Mouse (Mus musculus) granulocyte monocyte progenitor cell, adult 5-6 weeks (primary cell): Measurements from ENCODE around the gene Tmem164. TPM values are rescaled to one million over a fixed set of nuclear protein-coding genes. Genes with fewer than 3 reads are reported as not detected.
A peak's percentile ranks its signal among the peaks of the same experiment; 100 is the strongest.

Experiments
- ATAC-seq: replicated peaks from 2 replicates; pipeline ENCODE4 v1.8.0; 2016; ENCODE audit warnings: mild to moderate bottlenecking, moderate TSS enrichment, inconsistent platforms; ENCODE audit not compliant: poor library complexity, severe bottlenecking
- total RNA-seq, 2 experiments: library from RNA; stranded (forward) in 1 of 2; stranded (reverse) in 1 of 2; fragments of 200-712, 200-1000 nt in 1 of 2; fragments of >200 nt in 1 of 2; fragmentation: Nextera tagmentation in 1 of 2; gene quantifications; 2 replicates each; pipeline ENCODE4 v1.2.3; 2014 to 2017

Tmem164 gene
- total RNA-seq, 2 experiments from 2014 or later = 38.0 to 49.8 TPM

GRCm38 (mm10) chrX:142818057-142818682, 137.0 kb downstream of the Tmem164 start:
- ATAC-seq = no peak

DNA sequence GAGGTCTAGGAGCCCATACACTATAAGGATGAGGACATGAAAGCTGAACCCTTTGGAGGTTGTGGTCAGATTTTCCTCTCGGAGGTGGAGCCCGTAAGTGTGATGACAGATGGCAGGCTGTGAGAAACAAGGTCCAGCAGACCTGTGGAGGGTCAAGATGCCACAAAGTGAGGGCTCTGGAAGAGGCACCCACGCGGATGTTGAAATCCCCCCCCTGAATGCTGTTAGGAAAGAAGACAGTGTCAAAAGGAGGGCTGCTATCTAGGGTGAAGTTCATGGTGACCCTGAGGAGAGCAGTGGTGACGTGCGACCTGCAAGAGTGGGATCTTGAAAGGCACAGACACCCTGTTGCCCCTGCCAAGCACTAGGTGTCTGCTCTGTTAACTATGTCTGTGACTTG, 140.0 kb downstream of the Tmem164 start:
- peak; percentile 25 for ATAC-seq

DNA sequence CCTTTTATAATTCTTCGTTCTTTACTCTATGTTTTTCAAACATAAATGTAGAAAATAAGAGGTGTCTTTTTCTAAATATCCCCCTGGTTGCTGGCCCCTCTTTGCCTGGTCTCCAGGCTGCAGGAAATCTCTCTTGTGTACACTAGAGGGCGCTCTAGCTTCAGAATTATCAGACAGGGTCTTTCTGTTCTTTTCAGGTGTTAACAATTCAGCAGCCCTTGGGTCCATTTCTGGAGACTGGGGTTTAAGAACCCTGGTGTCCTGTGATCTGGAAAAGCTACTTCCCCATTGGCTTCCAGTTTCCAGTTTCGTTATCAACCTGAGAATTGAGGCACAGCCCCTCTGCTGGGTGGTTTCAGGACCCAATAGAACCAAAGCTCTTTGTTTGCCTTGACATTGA, 140.6 kb downstream of the Tmem164 start:
- no peak; the same call in 1 of the 2 replicates for ATAC-seq

GRCm38 (mm10) chrX:142825309-142825708, 144.1 kb downstream of the Tmem164 start:
- ATAC-seq = no peak

DNA sequence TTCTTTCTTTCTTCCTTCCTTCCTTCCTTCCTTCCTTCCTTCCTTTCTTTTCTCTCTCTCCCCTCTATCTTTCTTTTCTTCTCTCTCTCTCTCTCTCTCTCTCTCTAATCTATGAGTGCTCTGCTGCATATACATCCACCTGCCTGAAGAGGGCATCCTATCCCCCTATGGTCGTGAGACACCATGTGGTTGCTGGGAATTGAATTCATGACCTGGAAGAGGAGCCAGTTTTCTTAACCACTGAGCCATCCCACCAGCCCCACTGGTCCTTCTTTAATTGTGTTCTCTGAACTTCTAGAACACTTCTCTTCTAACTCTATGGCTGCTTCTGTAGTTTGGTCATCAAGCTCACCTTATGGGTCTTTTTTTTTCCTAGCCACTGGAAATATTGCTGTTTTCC, 146.4 kb downstream of the Tmem164 start:
- no peak for ATAC-seq

DNA sequence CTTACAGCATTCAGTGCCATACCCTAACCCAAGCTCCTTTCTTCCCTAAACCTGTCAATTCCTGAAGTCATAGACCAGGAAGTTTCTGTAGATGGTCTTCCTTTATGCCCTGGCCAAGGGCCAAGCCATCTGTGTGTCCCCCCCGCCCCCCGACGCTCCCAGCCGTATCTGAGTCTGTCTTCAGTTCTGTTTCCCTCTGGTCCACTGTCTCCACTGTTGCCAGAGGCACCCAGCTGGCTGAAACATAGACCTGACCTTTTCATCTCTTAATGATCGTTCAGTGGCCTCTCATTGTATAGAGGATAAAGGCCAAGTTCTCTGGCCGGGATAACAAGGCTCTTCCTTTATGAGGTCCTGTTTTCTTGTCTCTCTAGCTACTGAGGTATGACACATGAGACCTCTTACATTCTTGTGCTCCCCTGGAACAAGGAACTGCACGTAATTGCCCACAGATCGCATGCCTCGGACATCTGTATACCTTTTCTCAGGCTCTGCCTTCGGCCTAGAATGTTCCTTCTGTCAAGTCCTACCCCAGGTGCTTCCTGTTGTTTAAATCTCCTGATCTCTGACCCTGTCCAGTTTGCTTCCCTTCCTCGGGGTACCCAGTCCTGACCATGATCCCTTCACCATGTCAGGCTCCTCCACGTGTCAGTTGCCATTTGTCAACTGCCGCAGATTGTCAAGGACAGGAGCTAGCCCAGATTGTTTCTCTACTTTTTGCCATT, 147.1 kb downstream of the Tmem164 start:
- 0 out of 2 replicates have a peak, but pooled peaks have one; percentile 29 for ATAC-seq

GRCm38 (mm10) chrX:142829267-142829666, 148.1 kb downstream of the Tmem164 start:
- ATAC-seq = no peak

DNA sequence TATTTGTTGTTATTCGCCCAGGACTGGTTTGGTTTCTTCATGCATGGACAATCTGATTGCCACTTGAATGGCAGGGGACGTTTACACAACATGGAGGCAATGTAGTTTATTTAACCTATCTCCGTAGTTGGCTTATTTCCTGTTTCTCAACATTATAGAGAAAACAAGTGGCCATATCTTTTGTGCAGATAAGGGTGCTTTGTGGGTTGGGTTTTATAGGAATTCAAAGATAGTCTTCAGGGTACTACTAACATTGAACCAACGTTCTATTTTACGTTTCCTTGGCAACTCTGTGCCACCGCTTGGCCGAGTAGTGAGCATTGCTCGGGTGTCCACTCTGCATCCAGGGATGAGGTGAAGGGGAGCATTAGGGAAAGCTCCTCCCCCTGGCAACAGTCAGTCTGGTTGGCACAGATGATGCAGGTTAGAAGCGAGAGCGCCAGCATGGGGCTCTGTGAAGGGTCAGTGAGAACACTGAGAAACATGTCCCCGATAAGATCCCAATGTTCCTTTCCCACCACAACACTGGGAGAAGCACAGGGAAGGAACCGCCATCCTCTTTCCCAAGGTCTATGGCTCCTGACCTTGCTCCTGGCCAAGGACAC, 148.8 kb downstream of the Tmem164 start:
- ATAC-seq = peak; percentile 50

- no peak for ATAC-seq
Observed at GRCm38 (mm10) chrX:142830572-142830971, 149.4 kb downstream of the Tmem164 start.

DNA sequence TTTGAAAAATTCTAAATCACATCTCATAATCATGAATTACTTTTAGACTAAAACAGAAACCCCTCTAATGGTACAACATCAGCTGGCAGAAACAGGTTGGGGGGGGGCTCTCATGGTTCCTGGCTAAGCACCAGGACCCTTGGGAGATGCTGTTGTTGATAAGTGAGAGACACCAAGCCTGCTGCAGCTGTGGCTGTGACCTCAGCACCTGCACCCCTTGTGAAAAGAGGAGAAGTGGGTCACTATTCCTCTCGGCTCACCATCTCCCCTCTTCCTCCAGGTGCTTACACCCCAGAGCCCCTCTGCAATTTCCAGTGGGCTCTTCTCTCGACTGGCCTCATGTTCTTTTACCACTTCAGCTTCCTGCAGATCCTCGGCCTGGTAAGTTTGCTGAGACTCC, 151.0 kb downstream of the Tmem164 start:
- no peak for ATAC-seq

DNA sequence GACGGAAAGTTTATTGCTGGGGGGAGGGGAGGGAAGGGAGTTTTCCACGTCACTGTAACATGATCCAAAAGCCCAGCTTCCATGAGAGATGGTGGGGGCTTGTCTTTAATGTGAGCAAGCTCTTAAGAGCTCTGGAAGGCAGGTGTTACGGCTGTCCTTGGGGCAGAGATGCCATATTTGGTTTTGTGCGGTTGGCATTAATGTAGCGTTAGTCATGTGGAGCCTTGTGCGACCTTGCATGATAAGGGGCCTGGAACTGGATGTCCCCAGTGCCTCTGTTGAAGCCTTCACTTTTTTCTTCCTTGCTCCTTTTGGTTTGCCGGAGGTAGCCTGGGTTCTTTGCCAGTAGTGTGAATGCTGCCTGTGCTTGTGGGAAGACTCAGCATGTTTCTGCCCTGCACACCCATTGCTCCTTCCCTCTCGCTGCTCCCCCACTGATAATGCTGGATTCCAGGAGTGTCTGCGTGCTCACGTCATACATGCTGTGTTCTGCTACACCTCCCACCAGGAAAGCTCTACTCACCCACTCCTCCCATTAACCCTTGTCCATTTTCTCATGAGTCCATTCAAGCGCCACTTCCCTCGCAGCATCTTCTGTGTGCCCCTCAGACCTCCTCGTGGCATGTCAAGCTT, 152.1 kb downstream of the Tmem164 start:
- no peak for ATAC-seq

DNA sequence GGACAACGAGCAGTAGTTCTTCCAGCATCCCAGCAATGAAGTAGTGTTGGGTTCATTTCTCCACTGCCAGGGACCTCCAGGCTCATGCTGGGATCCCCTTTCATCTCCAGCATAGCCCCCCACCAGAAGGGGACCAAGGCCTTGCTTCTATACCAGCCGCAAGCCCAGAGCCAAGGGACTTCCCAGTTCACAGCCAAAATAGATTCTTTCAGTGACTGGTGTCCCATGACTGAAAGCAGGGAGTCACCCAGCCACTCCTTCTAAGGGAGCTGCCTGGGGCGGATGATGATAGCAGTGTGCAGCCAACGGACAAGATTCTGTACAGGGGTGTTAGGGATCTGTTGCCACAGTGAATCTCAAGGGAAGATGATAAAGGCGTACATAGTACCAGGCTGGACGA, 153.6 kb downstream of the Tmem164 start:
- no peak for ATAC-seq

DNA sequence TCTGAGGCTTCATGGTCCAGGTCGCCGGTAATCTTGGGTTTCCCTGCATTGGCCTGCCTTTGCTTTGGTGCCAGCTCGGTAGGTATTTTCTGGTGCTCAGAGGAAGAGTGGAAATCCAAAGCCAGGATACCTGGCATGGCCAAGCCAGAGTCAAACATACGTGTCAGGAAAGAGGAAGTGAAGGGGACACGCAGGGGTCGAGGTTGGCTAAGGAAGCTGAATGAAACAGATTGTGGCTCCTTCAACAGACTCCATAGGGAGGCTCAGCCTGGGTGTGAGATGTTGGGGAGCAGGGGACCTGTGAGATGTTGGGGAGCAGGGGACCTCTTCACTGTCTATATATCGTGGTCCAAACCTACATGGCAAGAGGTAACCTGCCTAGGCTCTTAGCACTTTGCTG, 155.2 kb downstream of the Tmem164 start:
- ATAC-seq = 0 out of 2 replicates have a peak, but pooled peaks have one; percentile 33

- ATAC-seq = no peak
Observed at GRCm38 (mm10) chrX:142837316-142837715, 156.1 kb downstream of the Tmem164 start.

DNA sequence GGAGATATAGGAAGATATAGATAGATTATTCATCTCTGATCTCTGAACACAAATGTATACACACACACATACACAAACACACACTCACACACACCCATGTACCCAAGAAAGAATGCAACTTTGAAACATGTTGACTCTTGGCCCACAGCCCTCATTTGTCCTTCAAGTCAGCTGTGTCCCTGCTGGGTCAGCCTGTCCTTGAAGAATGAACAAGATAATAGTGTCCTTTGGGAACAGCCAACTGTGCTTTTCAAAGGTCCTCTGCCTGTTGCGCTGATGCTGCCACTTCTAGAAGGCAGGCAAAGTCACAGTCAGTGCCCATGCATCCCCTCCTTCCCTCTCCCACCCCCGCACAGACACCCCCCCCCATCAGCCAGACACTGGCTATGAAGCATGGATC, 157.6 kb downstream of the Tmem164 start:
- no peak for ATAC-seq

- no peak for ATAC-seq
Observed at GRCm38 (mm10) chrX:142839411-142839810, 158.2 kb downstream of the Tmem164 start.

DNA sequence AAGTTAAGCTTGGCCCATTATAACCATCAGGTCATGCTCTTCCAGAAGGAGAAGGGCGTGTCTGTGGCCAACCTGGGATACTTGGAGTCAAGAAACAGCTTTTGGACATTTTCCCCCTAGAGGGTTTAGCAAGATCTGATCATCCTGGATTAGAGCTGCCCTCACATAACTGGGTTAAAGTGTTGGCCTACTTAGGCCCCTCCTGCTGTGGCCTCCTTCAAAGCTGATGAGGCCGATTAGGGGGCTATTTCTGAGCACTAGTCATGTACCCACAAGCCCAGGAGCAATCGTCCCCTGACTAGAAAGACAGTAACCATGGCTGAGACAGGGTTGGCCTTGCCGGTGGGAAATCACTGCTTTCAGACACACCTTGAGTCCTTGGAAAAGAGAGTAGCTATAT, 160.7 kb downstream of the Tmem164 start:
- ATAC-seq = no peak

DNA sequence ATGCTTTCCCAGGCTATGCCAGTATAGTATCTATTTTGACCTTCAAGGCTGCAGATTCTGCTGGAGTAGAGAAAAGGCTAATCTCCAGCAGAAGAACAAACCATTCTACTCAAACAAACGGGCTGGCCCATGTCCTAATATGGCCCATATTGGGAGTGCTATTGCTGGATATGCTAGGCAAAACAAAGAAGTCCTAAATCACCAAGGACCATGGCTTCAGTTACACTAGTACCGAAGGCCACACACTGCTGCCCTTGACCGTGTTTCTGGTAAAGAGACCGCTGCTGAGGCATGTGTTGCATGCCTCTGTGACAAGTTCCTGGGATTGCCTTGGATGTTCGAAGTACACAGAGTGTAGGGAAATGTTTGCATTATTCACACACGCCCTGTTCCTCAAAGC, 165.1 kb downstream of the Tmem164 start:
- ATAC-seq = no peak

DNA sequence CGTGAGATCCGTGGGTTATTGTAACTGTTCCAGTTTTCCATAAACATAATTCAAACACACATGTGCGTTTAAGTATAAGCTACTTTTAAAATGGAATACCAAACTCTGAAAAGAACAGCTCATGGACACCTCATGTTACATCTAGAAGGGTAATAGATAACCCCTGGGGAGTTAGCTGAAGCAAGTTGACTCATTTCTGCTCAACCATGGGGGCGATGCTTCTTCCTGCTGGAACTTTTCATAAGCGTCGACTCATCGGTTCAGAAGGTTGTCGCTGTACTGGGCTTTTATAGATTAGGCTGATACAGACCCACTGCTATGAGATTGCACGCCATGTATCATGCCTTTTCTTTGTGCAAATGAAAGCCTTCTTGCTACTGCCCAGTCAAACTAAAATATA, 166.8 kb downstream of the Tmem164 start:
- ATAC-seq = no peak

DNA sequence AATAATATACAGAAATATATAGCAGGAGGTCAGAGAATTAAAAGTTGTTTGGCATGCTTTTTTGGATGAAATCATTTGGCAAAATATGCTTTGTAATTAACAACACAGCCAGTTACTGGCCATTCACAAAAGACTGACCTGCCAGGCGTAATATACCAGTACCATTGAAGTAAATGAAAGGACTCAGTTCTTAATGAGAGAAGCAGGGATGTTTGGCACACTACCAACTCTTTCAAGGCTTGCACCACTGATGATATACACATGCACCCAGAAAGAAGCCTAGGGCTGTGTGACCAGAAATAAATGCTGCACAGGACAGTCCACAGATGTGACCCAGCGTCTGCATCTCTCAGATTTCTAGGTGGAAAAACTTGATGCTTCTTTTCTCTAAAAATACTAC, 188.6 kb downstream of the Tmem164 start:
- ATAC-seq = no peak

DNA sequence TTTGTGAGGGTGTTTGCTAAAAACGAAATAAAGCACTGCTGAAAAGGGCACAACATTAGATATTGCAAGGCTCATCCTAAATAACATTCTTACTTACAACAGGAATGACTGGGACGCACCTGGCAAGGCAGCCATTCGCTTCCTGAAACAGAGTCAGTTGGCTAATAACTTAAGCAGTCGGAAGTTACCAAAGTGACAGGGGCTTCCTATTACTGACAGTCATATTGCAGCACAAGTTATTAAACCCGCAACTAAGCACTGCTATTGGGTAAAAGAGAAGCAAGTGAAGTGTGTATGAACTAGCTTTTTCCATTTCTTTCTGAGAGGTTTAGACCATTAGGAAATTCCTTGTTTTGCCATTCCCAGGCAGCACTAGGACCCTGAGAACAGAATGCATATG, 201.0 kb downstream of the Tmem164 start:
- ATAC-seq = peak; percentile 99
